Mouse (Mus musculus) megakaryocyte, embryonic 14.5 days (primary cell): ENCODE data around the gene Aip.

Experiments used
- FLI1 ChIP-seq: IDR thresholded peaks from 2 replicates; pipeline ENCODE4 v1.6.1; 2012; ENCODE audit warnings: low read length, inconsistent platforms, mixed read lengths
- GATA1 ChIP-seq: IDR thresholded peaks from 3 replicates; pipeline ENCODE4 v1.6.1; 2012; ENCODE audit warnings: mixed read lengths, low read length, inconsistent platforms, borderline replicate concordance

- TF ChIP-seq FLI1 (no peak), GATA1 (no peak)
Measured at GRCm38 (mm10) chr19:4149764-4150461, 24.3 kb upstream of the Aip start.
